Mouse (Mus musculus): ENCODE measurements around the gene 6030452D12Rik. TPM values are rescaled to one million over a fixed set of nuclear protein-coding genes. Genes with fewer than 3 reads are reported as not detected.

Gene 6030452D12Rik
- polyA plus RNA-seq, 1 experiment from 2014 or later: not detected

DNA sequence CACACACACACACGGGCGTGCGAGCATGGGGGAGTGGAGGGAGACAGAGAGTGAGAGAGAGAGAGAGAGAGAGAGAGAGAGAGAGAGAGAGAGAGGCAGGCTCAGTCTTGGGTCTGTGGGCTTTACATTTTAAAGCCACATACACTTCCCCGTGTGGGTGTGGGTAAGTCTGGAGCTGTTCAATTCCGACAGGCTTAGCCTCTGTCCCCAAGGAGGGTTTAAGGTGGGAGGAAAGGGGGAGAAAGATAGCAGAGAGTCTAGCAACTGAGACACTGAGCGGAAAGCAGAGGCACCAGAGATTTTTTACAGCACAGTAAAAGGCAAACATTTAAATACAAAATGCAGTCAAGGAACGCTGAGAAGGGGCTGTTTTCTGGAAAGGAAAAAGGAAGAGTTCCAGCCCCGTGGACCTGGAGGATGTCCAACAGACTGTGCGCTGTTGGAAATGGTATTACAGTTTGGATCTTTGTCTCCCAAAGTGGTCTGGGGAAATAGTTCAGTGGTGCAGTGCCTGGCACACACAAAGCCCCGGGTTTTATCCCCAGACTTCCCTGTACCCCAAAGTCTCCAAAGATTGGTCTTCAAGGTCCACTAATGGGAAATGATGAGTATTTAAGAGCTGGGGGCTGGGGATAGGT is 5.1 kb downstream of the 6030452D12Rik start:
- Histone ChIP-seq H3K36me3 (ENCODE audit: control insufficient read depth, insufficient read depth, low read length) (no peaks in the 10 kb centered on the region), H3K9me3 (ENCODE audit: control insufficient read depth, low read length) (no peaks in the 10 kb centered on the region), H3K4me2 (ENCODE audit: low read depth, low read length) (0 out of 2 replicates have a peak overlapping the region, but pooled peaks have one; percentile 10), H3K27me3 (replicated peaks; ENCODE audit: control insufficient read depth, insufficient read depth, low read length) (no peaks in the 10 kb centered on the region), H3K9ac (ENCODE audit: low read depth, low read length) (0 out of 2 replicates have a peak overlapping the region, but pooled peaks have one; percentile 16), H3K4me3 (ENCODE audit: low read length) (no peak overlapping the region), H3K4me1 (ENCODE audit: control insufficient read depth, insufficient read depth, low read length) (peaks cover 22% of the 10 kb centered on the region), H3K27ac (ENCODE audit: low read length) (peak overlapping the region; percentile 65)
- no peak for ATAC-seq
- WGBS: 40% methylated on average over 10 of the region's 10 CpGs

DNA sequence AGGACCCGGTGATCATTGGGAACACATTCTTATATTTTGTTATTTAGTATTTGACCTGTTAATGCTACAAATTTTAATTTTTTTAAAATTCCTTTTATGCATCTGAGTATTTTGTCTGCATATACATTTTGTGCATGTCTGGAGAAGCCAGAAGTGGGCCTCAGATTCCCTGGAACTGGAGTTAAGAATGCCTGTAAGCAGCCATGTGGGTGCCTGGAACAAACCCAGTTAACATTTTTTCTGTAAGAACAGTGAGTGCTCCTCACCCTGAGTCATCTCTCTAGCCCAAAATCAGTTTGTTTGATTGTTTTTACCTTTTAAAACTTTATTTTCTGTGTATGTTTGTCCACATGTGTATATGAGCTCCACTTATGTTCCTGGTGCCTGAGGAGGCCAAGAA is 5.8 kb downstream of the 6030452D12Rik start:
- H3K27me3 ChIP-seq (replicated peaks; ENCODE audit: control insufficient read depth, insufficient read depth, low read length): no peaks in the 10 kb centered on the region
- peaks cover 25% of the 10 kb centered on the region for H3K4me1 ChIP-seq (ENCODE audit: control insufficient read depth, insufficient read depth, low read length)
- 85% methylated on average over 1 of the region's 1 CpGs for WGBS
- H3K27ac ChIP-seq (ENCODE audit: low read length): no peak overlapping the region
- no peaks in the 10 kb centered on the region for H3K9me3 ChIP-seq (ENCODE audit: control insufficient read depth, low read length)
- no peaks in the 10 kb centered on the region for H3K36me3 ChIP-seq (ENCODE audit: control insufficient read depth, insufficient read depth, low read length)
- H3K4me2 ChIP-seq (ENCODE audit: low read depth, low read length): no peak overlapping the region
- H3K9ac ChIP-seq (ENCODE audit: low read depth, low read length): no peak overlapping the region
- no peak overlapping the region for H3K4me3 ChIP-seq (ENCODE audit: low read length)
- ATAC-seq: no peak

DNA sequence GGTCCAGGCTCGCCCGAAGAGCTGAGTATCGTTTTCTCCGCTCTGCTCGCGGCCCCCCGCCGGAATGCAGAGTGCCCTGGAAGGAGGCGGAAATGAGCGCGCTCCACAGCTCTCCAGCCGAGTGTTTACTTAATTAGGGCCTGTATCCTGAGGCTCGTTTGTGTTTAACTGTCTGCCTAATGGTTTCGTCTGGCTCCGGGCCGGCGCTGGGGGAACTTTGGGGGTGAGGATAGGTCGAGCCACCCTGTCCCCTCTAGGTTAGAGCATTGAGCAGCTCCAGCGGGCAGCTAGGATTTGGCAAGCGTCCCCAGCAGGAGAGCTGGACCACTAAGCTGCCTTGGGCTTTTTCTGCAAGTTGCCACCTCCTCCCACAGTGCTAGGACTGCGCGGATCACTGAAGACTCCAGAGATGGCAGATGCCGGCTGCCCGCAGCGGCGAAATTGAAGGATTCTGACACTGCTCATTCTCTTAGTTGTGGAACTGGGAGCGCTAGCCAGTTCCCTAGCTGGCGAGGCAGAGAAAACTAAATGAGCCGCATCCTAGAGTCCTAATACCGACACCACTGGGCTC is 7.5 kb downstream of the 6030452D12Rik start:
- Histone ChIP-seq H3K9ac (ENCODE audit: low read depth, low read length) (peak overlapping the region; percentile 54), H3K4me1 (ENCODE audit: control insufficient read depth, insufficient read depth, low read length) (peaks cover 32% of the 10 kb centered on the region)
- WGBS: 3% methylated on average over 30 of the region's 30 CpGs

DNA sequence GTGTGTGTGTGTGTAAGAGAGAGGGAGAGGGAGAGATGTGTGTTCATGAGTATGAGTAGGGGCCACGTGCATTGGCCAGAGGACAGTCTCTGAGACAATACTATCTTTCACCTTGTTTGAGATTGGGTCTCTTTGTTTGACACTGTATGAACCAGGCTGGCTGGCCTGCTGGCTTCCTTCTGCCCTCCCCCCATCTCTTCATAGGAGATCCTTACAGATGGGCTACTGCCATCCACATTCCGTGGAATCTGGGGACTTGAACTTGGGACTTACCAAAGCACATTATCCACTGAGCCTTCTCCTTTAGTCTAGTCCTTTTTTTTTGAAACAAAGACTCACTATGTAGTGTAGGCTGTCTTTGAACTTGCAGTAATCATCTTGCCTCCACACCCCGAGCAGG is 8.1 kb downstream of the 6030452D12Rik start:
- Histone ChIP-seq H3K36me3 (ENCODE audit: control insufficient read depth, insufficient read depth, low read length) (no peaks in the 10 kb centered on the region), H3K27ac (ENCODE audit: low read length) (peak overlapping the region; percentile 77; the same call in 1 of the 2 replicates), H3K4me2 (ENCODE audit: low read depth, low read length) (peak overlapping the region; percentile 67; the same call in 1 of the 2 replicates), H3K4me3 (ENCODE audit: low read length) (no peak overlapping the region), H3K9ac (ENCODE audit: low read depth, low read length) (0 out of 2 replicates have a peak overlapping the region, but pooled peaks have one; percentile 54), H3K4me1 (ENCODE audit: control insufficient read depth, insufficient read depth, low read length) (peaks cover 32% of the 10 kb centered on the region), H3K27me3 (replicated peaks; ENCODE audit: control insufficient read depth, insufficient read depth, low read length) (no peaks in the 10 kb centered on the region), H3K9me3 (ENCODE audit: control insufficient read depth, low read length) (no peaks in the 10 kb centered on the region)
- WGBS: 43% methylated on average over 3 of the region's 3 CpGs
- ATAC-seq: no peak

More for the DNA sequence above, 7.5 kb downstream of the 6030452D12Rik start:
- no peaks in the 10 kb centered on the region for H3K36me3 ChIP-seq (ENCODE audit: control insufficient read depth, insufficient read depth, low read length)
- ATAC-seq: peak; percentile 63
- H3K9me3 ChIP-seq (ENCODE audit: control insufficient read depth, low read length): no peaks in the 10 kb centered on the region
- peak overlapping the region; percentile 67 for H3K4me2 ChIP-seq (ENCODE audit: low read depth, low read length)
- H3K27me3 ChIP-seq (replicated peaks; ENCODE audit: control insufficient read depth, insufficient read depth, low read length): no peaks in the 10 kb centered on the region
- H3K4me3 ChIP-seq (ENCODE audit: low read length): peak overlapping the region; percentile 35
- H3K27ac ChIP-seq (ENCODE audit: low read length): peak overlapping the region; percentile 77

DNA sequence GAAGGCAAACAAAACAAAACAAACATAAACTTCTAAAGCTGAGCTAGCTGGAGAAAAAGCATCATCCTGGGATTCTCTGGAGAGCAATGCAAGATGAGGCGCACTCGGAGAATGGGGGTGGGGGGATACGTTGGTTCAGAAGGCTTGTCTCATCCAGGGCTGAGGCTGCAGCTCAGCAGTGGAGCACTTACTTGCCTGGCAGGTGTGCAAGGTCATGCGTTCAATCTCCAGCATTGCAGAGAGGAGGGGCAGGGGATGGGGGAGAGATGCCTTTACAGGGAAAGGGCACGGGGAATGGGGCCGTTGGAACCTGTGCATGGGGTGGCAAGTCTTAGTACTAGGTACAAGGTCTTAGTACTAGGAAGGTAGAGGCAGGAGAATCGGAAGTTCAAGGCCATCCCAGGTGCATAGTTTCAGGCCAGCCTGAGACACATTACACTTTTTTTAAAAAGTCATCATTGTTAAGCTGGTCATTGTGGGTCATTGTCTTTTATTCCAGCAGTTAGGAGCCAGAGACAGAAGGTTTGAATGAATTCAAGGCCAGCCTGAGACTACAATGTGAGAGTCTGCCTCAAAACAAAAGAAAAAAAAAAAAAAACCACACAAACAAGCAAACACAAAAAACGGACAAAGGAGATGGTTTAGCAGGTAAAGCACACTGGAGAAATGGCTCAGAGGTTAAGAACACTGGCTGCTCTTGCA is 8.9 kb downstream of the 6030452D12Rik start:
- H3K4me2 ChIP-seq (ENCODE audit: low read depth, low read length): no peak overlapping the region
- no peak overlapping the region for H3K9ac ChIP-seq (ENCODE audit: low read depth, low read length)
- no peak for ATAC-seq
- no peak overlapping the region for H3K27ac ChIP-seq (ENCODE audit: low read length)
- 72% methylated on average over 8 of the region's 8 CpGs for WGBS
- H3K36me3 ChIP-seq (ENCODE audit: control insufficient read depth, insufficient read depth, low read length): no peaks in the 10 kb centered on the region
- H3K27me3 ChIP-seq (replicated peaks; ENCODE audit: control insufficient read depth, insufficient read depth, low read length): no peaks in the 10 kb centered on the region
- H3K4me1 ChIP-seq (ENCODE audit: control insufficient read depth, insufficient read depth, low read length): peaks cover 32% of the 10 kb centered on the region
- no peaks in the 10 kb centered on the region for H3K9me3 ChIP-seq (ENCODE audit: control insufficient read depth, low read length)
- H3K4me3 ChIP-seq (ENCODE audit: low read length): no peak overlapping the region

- H3K9me3 ChIP-seq (ENCODE audit: control insufficient read depth, low read length): no peaks in the 10 kb centered on the region
- under 1% methylated on average over 34 of the region's 34 CpGs for WGBS
- ATAC-seq: peak; percentile 84
Observed at GRCm38 (mm10) chr8:106510365-106510975, 10.1 kb downstream of the 6030452D12Rik start, which contains the start of gene Cdh3. Gene Cdh3 (plus strand): TSS chr8:106510891.

DNA sequence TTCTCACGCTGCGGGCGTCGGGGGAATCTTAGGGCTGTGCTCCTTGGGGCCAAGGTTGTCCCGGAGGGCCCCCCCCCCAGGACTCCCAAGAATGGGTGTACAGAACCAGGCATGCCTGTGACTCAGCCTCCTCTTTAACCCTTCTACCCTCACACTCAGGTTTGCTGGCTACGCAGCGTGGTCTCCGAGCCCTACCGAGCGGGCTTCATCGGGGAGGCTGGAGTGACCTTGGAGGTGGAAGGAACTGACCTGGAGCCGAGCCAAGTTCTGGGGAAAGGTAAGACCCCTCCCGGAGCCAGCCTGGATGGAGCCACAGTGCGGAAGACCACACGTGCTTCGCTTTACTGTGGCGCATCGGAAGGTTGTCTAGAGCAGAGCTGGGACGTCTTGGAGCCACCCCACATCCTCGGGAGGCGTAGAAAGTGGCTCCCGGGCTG is 10.8 kb downstream of the 6030452D12Rik start:
- H3K4me2 ChIP-seq (ENCODE audit: low read depth, low read length): peak overlapping the region; percentile 82
- peak overlapping the region; percentile 70 for H3K9ac ChIP-seq (ENCODE audit: low read depth, low read length)
- peaks cover 26% of the 10 kb centered on the region for H3K4me1 ChIP-seq (ENCODE audit: control insufficient read depth, insufficient read depth, low read length)
- H3K36me3 ChIP-seq (ENCODE audit: control insufficient read depth, insufficient read depth, low read length): no peaks in the 10 kb centered on the region
- no peaks in the 10 kb centered on the region for H3K9me3 ChIP-seq (ENCODE audit: control insufficient read depth, low read length)
- under 1% methylated on average over 22 of the region's 22 CpGs for WGBS
- H3K27me3 ChIP-seq (replicated peaks; ENCODE audit: control insufficient read depth, insufficient read depth, low read length): no peaks in the 10 kb centered on the region
- H3K27ac ChIP-seq (ENCODE audit: low read length): peak overlapping the region; percentile 73
- H3K4me3 ChIP-seq (ENCODE audit: low read length): peak overlapping the region; percentile 54
- ATAC-seq: peak; percentile 53

More at GRCm38 (mm10) chr8:106510365-106510975, 10.1 kb downstream of the 6030452D12Rik start, which contains the start of gene Cdh3:
- Histone ChIP-seq H3K4me2 (ENCODE audit: low read depth, low read length) (peak within 1 kb of the TSS; percentile 82), H3K27ac (ENCODE audit: low read length) (peak within 1 kb of the TSS; percentile 73), H3K27me3 (replicated peaks; ENCODE audit: control insufficient read depth, insufficient read depth, low read length) (no peaks in the 10 kb centered on the region), H3K9ac (ENCODE audit: low read depth, low read length) (peak within 1 kb of the TSS; percentile 70), H3K4me1 (ENCODE audit: control insufficient read depth, insufficient read depth, low read length) (peaks cover 30% of the 10 kb centered on the region), H3K36me3 (ENCODE audit: control insufficient read depth, insufficient read depth, low read length) (no peaks in the 10 kb centered on the region), H3K4me3 (ENCODE audit: low read length) (peak within 1 kb of the TSS; percentile 54)

DNA sequence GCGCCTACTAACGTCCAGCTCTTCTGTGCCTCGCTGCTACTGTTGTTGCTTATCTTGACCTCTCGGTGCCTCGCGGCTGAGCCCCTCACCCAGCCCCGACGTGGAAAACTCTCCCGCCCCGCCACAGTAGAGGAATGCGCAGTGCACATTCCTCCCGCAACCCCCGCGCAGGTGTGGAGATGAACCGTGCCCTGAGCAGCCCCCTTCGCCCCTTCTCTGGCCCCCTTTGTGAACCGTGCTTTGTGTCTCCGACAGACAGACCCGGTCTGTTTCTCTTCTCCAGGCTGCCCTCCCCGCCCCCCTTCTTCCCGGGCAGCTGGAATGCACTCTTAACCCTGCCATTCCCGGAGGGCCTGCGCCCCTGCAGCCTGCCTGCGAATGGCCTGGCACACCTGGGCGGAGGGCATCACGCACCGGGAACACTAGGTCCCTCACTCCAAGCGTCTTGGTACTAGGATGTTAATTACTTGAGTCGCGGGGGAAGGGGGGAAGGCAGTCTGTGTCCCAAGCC is 11.3 kb downstream of the 6030452D12Rik start:
- Histone ChIP-seq H3K36me3 (ENCODE audit: control insufficient read depth, insufficient read depth, low read length) (no peaks in the 10 kb centered on the region), H3K4me2 (ENCODE audit: low read depth, low read length) (peak overlapping the region; percentile 82), H3K27ac (ENCODE audit: low read length) (peak overlapping the region; percentile 73), H3K4me3 (ENCODE audit: low read length) (peak overlapping the region; percentile 54), H3K9ac (ENCODE audit: low read depth, low read length) (peak overlapping the region; percentile 70), H3K27me3 (replicated peaks; ENCODE audit: control insufficient read depth, insufficient read depth, low read length) (no peaks in the 10 kb centered on the region), H3K9me3 (ENCODE audit: control insufficient read depth, low read length) (no peaks in the 10 kb centered on the region), H3K4me1 (ENCODE audit: control insufficient read depth, insufficient read depth, low read length) (peaks cover 26% of the 10 kb centered on the region)
- ATAC-seq: peak; percentile 38
- 2% methylated on average over 29 of the region's 30 CpGs for WGBS

Measured in intestine, embryonic 16.5 days (tissue).